In genomic region chr7:95974085-95974484, GRCm38 (mm10) we compare ENCODE assay signal across 20 mouse cellular contexts.
"Had no signal": no experiment of that assay in that cellular context is flagged by ENCODE, and none has a peak within 500 bp of the region (broad histone marks: within the 10 kb centered on the region; RNA-seq: fewer than 3 reads in every experiment).

No protein-coding gene starts in this region.

- ATAC-seq: intestine, embryonic 15.5 days; midbrain, embryonic 15.5 days had no signal

- H3K4me1 ChIP-seq: intestine, embryonic 15.5 days; limb, embryonic 12.5 days; limb, embryonic 15.5 days; midbrain, embryonic 12.5 days; midbrain, embryonic 15.5 days; neural tube, embryonic 12.5 days; neural tube, embryonic 15.5 days; stomach, embryonic 15.5 days had no signal

- H3K4me2 ChIP-seq: intestine, embryonic 15.5 days; limb, embryonic 12.5 days; limb, embryonic 15.5 days; liver, embryonic 11.5 days; midbrain, embryonic 12.5 days; midbrain, embryonic 15.5 days; neural tube, embryonic 12.5 days; neural tube, embryonic 15.5 days; stomach, embryonic 15.5 days had no signal

- H3K27ac ChIP-seq: intestine, embryonic 15.5 days; limb, embryonic 12.5 days; limb, embryonic 15.5 days; liver, embryonic 14.5 days; macrophage; midbrain, embryonic 12.5 days; midbrain, embryonic 15.5 days; neural tube, embryonic 12.5 days; neural tube, embryonic 15.5 days; stomach, embryonic 15.5 days had no signal

- H3K27me3 ChIP-seq: intestine, embryonic 15.5 days; limb, embryonic 12.5 days; limb, embryonic 15.5 days; midbrain, embryonic 12.5 days; midbrain, embryonic 15.5 days; neural tube, embryonic 12.5 days; neural tube, embryonic 15.5 days; stomach, embryonic 15.5 days had no signal

- H3K4me3 ChIP-seq: intestine, embryonic 15.5 days; limb, embryonic 12.5 days; limb, embryonic 15.5 days; midbrain, embryonic 12.5 days; midbrain, embryonic 15.5 days; neural tube, embryonic 12.5 days; neural tube, embryonic 15.5 days; stomach, embryonic 15.5 days had no signal

- H3K36me3 ChIP-seq: intestine, embryonic 15.5 days; limb, embryonic 12.5 days; limb, embryonic 15.5 days; midbrain, embryonic 12.5 days; midbrain, embryonic 15.5 days; neural tube, embryonic 12.5 days; neural tube, embryonic 15.5 days; stomach, embryonic 15.5 days had no signal

- H3K9ac ChIP-seq: intestine, embryonic 15.5 days; limb, embryonic 12.5 days; limb, embryonic 15.5 days; liver, embryonic 14.5 days; liver, postnatal 0 days; midbrain, embryonic 12.5 days; midbrain, embryonic 15.5 days; neural tube, embryonic 12.5 days; neural tube, embryonic 15.5 days; stomach, embryonic 15.5 days had no signal

- H3K9me3 ChIP-seq: intestine, embryonic 15.5 days; limb, embryonic 12.5 days; limb, embryonic 15.5 days; midbrain, embryonic 12.5 days; midbrain, embryonic 15.5 days; neural tube, embryonic 12.5 days; neural tube, embryonic 15.5 days; stomach, embryonic 15.5 days had no signal

- DNase-seq: kidney, adult 11 months; kidney, adult 8-10 months; kidney, postnatal 14 days; kidney, postnatal 4 days; left cerebral cortex, postnatal 4 days; liver, postnatal 0 days; right cerebral cortex, postnatal 25 days; spleen, adult 18-20 months; thymus, postnatal 25 days had no signal
